Mouse (Mus musculus): ENCODE data around the gene Ctc1. TPM values are rescaled to one million over a fixed set of nuclear protein-coding genes. Genes with fewer than 3 reads are reported as not detected.

The Ctc1 gene
- polyA plus RNA-seq, 1 experiment from 2014 or later: 51.8 TPM

- Histone ChIP-seq H3K4me3 (ENCODE audit: low read depth, low read length) (peak overlapping the region; percentile 46), H3K36me3 (ENCODE audit: control insufficient read depth, insufficient read depth, low read length) (no peaks in the 10 kb centered on the region), H3K9me3 (ENCODE audit: control insufficient read depth, low read length) (no peaks in the 10 kb centered on the region), H3K27ac (ENCODE audit: low read depth, low read length) (peak overlapping the region; percentile 89), H3K9ac (replicated peaks; ENCODE audit: low read depth, low read length) (peak overlapping the region; percentile 63), H3K4me2 (ENCODE audit: low read depth, low read length) (peak overlapping the region; percentile 67), H3K27me3 (ENCODE audit: control insufficient read depth, insufficient read depth, low read length) (no peaks in the 10 kb centered on the region), H3K4me1 (ENCODE audit: control insufficient read depth, insufficient read depth, low read length) (peaks cover 12% of the 10 kb centered on the region)
- peak; percentile 60 for ATAC-seq (ENCODE audit: low read depth)
- WGBS: 1% methylated on average over 18 of the region's 18 CpGs
These were observed 3.6 kb upstream of the Ctc1 start for GRCm38 (mm10) chr11:69012071-69012601.

DNA sequence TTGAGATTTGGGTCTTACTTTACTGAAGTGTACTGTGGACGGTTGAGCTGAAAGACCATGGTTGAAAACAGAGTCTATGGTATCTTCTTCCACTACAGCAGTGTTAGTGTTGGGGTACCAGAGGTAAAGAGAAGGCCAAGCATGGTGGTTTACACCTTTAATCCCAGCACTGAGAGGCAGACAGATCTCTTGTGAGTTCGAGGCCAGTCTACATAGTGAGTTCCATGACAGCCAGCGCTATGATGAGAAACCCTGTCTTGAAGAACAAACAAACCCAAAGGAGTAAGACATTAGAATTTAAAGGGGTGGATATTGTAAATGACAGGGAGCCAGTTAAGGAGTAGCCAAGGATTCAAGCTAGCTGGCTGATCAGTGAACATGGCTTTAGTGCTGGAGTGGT lies 1.0 kb downstream of the Ctc1 start:
- peak overlapping the region; percentile 67 for H3K4me2 ChIP-seq (ENCODE audit: low read depth, low read length)
- peak overlapping the region; percentile 60 for H3K4me3 ChIP-seq (ENCODE audit: low read depth, low read length)
- ATAC-seq (ENCODE audit: low read depth): no peak
- peak overlapping the region; percentile 83 for H3K9ac ChIP-seq (replicated peaks; ENCODE audit: low read depth, low read length)
- 72% methylated on average over 3 of the region's 3 CpGs for WGBS
- no peaks in the 10 kb centered on the region for H3K36me3 ChIP-seq (ENCODE audit: control insufficient read depth, insufficient read depth, low read length)
- H3K27me3 ChIP-seq (ENCODE audit: control insufficient read depth, insufficient read depth, low read length): no peaks in the 10 kb centered on the region
- no peaks in the 10 kb centered on the region for H3K9me3 ChIP-seq (ENCODE audit: control insufficient read depth, low read length)
- peak overlapping the region; percentile 85; the same call in 1 of the 2 replicates for H3K27ac ChIP-seq (ENCODE audit: low read depth, low read length)
- H3K4me1 ChIP-seq (ENCODE audit: control insufficient read depth, insufficient read depth, low read length): peaks cover 7% of the 10 kb centered on the region

- no peak overlapping the region for H3K9ac ChIP-seq (replicated peaks; ENCODE audit: low read depth, low read length)
- no peak overlapping the region for H3K27ac ChIP-seq (ENCODE audit: low read depth, low read length)
- no peak overlapping the region for H3K4me2 ChIP-seq (ENCODE audit: low read depth, low read length)
- no peak for ATAC-seq (ENCODE audit: low read depth)
- H3K4me1 ChIP-seq (ENCODE audit: control insufficient read depth, insufficient read depth, low read length): peaks cover 7% of the 10 kb centered on the region
- H3K9me3 ChIP-seq (ENCODE audit: control insufficient read depth, low read length): no peaks in the 10 kb centered on the region
- peaks cover 33% of the 10 kb centered on the region for H3K36me3 ChIP-seq (ENCODE audit: control insufficient read depth, insufficient read depth, low read length)
- H3K4me3 ChIP-seq (ENCODE audit: low read depth, low read length): no peak overlapping the region
- H3K27me3 ChIP-seq (ENCODE audit: control insufficient read depth, insufficient read depth, low read length): no peaks in the 10 kb centered on the region
These were observed 5.0 kb downstream of the Ctc1 start for GRCm38 (mm10) chr11:69020691-69021090.

- 94% methylated on average over 3 of the region's 3 CpGs for WGBS
- H3K9me3 ChIP-seq (ENCODE audit: control insufficient read depth, low read length): no peaks in the 10 kb centered on the region
- no peaks in the 10 kb centered on the region for H3K27me3 ChIP-seq (ENCODE audit: control insufficient read depth, insufficient read depth, low read length)
- H3K4me1 ChIP-seq (ENCODE audit: control insufficient read depth, insufficient read depth, low read length): no peaks in the 10 kb centered on the region
- ATAC-seq (ENCODE audit: low read depth): no peak
- no peak overlapping the region for H3K27ac ChIP-seq (ENCODE audit: low read depth, low read length)
- H3K9ac ChIP-seq (replicated peaks; ENCODE audit: low read depth, low read length): no peak overlapping the region
- H3K36me3 ChIP-seq (ENCODE audit: control insufficient read depth, insufficient read depth, low read length): peaks cover 65% of the 10 kb centered on the region
- H3K4me2 ChIP-seq (ENCODE audit: low read depth, low read length): no peak overlapping the region
- H3K4me3 ChIP-seq (ENCODE audit: low read depth, low read length): no peak overlapping the region
These were observed 10.9 kb downstream of the Ctc1 start for GRCm38 (mm10) chr11:69026562-69026961.

DNA sequence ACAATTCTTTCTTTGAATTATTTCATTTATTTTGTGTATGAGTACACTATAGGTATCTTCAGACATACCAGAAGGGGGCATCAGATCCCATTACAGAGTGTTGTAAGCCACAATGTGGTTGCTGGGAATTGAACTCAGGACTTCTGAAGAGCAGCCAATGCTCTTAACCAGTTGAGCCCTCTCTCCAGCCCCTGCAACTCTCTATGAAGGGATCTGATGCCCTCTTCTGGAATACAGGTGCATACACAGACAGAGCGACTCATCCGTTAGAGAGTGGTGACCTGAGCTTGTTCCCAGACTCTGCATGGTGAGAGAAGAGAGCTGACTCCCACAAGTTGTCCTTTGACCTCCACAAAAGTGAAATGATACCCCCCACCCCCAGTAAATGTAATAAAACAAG lies 13.1 kb downstream of the Ctc1 start:
- ATAC-seq (ENCODE audit: low read depth): no peak
- Histone ChIP-seq H3K4me2 (ENCODE audit: low read depth, low read length) (no peak overlapping the region), H3K27me3 (ENCODE audit: control insufficient read depth, insufficient read depth, low read length) (no peaks in the 10 kb centered on the region), H3K4me3 (ENCODE audit: low read depth, low read length) (no peak overlapping the region), H3K9ac (replicated peaks; ENCODE audit: low read depth, low read length) (no peak overlapping the region), H3K4me1 (ENCODE audit: control insufficient read depth, insufficient read depth, low read length) (no peaks in the 10 kb centered on the region), H3K9me3 (ENCODE audit: control insufficient read depth, low read length) (no peaks in the 10 kb centered on the region), H3K27ac (ENCODE audit: low read depth, low read length) (no peak overlapping the region), H3K36me3 (ENCODE audit: control insufficient read depth, insufficient read depth, low read length) (peaks cover 60% of the 10 kb centered on the region)
- WGBS: 59% methylated on average over 2 of the region's 2 CpGs

DNA sequence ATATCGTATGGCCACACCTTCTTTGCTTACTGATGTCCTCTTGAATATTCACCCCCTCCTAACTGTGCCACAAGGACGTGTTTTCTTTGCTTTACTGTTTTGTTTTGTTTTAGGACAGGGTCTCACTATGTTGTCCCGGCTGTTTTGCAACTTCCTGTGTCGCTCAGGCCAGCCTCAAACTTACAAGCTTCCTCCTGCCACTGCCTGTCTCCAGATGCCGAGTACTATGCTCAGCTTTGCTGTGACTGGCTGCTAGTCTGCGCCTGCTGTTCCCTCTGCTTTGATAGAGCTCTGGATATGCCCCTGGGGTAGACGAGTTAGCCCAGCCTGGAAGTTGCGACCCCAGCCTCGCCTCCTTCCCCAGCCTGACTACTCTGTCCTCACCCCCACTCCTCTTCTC lies 17.8 kb downstream of the Ctc1 start:
- H3K9ac ChIP-seq (replicated peaks; ENCODE audit: low read depth, low read length): no peak overlapping the region
- no peaks in the 10 kb centered on the region for H3K27me3 ChIP-seq (ENCODE audit: control insufficient read depth, insufficient read depth, low read length)
- H3K36me3 ChIP-seq (ENCODE audit: control insufficient read depth, insufficient read depth, low read length): peaks cover 36% of the 10 kb centered on the region
- WGBS: 79% methylated on average over 9 of the region's 9 CpGs
- no peak overlapping the region for H3K4me3 ChIP-seq (ENCODE audit: low read depth, low read length)
- no peak for ATAC-seq (ENCODE audit: low read depth)
- no peak overlapping the region for H3K27ac ChIP-seq (ENCODE audit: low read depth, low read length)
- H3K4me1 ChIP-seq (ENCODE audit: control insufficient read depth, insufficient read depth, low read length): peaks cover 1% of the 10 kb centered on the region; the same call in 1 of the 2 replicates
- no peak overlapping the region for H3K4me2 ChIP-seq (ENCODE audit: low read depth, low read length)
- H3K9me3 ChIP-seq (ENCODE audit: control insufficient read depth, low read length): no peaks in the 10 kb centered on the region

- no peak overlapping the region for H3K4me3 ChIP-seq (ENCODE audit: low read depth, low read length)
- H3K36me3 ChIP-seq (ENCODE audit: control insufficient read depth, insufficient read depth, low read length): peaks cover 31% of the 10 kb centered on the region
- peaks cover 5% of the 10 kb centered on the region; the same call in 1 of the 2 replicates for H3K4me1 ChIP-seq (ENCODE audit: control insufficient read depth, insufficient read depth, low read length)
- no peak overlapping the region for H3K27ac ChIP-seq (ENCODE audit: low read depth, low read length)
- no peaks in the 10 kb centered on the region for H3K27me3 ChIP-seq (ENCODE audit: control insufficient read depth, insufficient read depth, low read length)
- no peak overlapping the region for H3K9ac ChIP-seq (replicated peaks; ENCODE audit: low read depth, low read length)
- no peaks in the 10 kb centered on the region for H3K9me3 ChIP-seq (ENCODE audit: control insufficient read depth, low read length)
- no peak for ATAC-seq (ENCODE audit: low read depth)
- H3K4me2 ChIP-seq (ENCODE audit: low read depth, low read length): no peak overlapping the region
- WGBS: 98% methylated on average over 3 of the region's 3 CpGs
These were observed 18.9 kb downstream of the Ctc1 start for GRCm38 (mm10) chr11:69034585-69034984.

GRCm38 (mm10) chr11:69035411-69035810 lies 19.7 kb downstream of the Ctc1 start:
- no peak overlapping the region; the same call in 1 of the 2 replicates for H3K4me2 ChIP-seq (ENCODE audit: low read depth, low read length)
- peak overlapping the region; percentile 59; the same call in 1 of the 2 replicates for H3K27ac ChIP-seq (ENCODE audit: low read depth, low read length)
- H3K9ac ChIP-seq (replicated peaks; ENCODE audit: low read depth, low read length): no peak overlapping the region
- no peak overlapping the region for H3K4me3 ChIP-seq (ENCODE audit: low read depth, low read length)
- H3K4me1 ChIP-seq (ENCODE audit: control insufficient read depth, insufficient read depth, low read length): peaks cover 5% of the 10 kb centered on the region; the same call in 1 of the 2 replicates
- WGBS: 82% methylated on average over 9 of the region's 9 CpGs
- ATAC-seq (ENCODE audit: low read depth): no peak
- H3K27me3 ChIP-seq (ENCODE audit: control insufficient read depth, insufficient read depth, low read length): no peaks in the 10 kb centered on the region
- H3K36me3 ChIP-seq (ENCODE audit: control insufficient read depth, insufficient read depth, low read length): peaks cover 26% of the 10 kb centered on the region
- H3K9me3 ChIP-seq (ENCODE audit: control insufficient read depth, low read length): no peaks in the 10 kb centered on the region

- no peak overlapping the region for H3K4me3 ChIP-seq (ENCODE audit: low read depth, low read length)
- no peaks in the 10 kb centered on the region for H3K27me3 ChIP-seq (ENCODE audit: control insufficient read depth, insufficient read depth, low read length)
- peaks cover 21% of the 10 kb centered on the region for H3K36me3 ChIP-seq (ENCODE audit: control insufficient read depth, insufficient read depth, low read length)
- H3K9me3 ChIP-seq (ENCODE audit: control insufficient read depth, low read length): no peaks in the 10 kb centered on the region
- no peak overlapping the region; the same call in 1 of the 2 replicates for H3K4me2 ChIP-seq (ENCODE audit: low read depth, low read length)
- peak overlapping the region; percentile 59; the same call in 1 of the 2 replicates for H3K27ac ChIP-seq (ENCODE audit: low read depth, low read length)
- 2% methylated on average over 8 of the region's 8 CpGs for WGBS
- ATAC-seq (ENCODE audit: low read depth): no peak
- H3K9ac ChIP-seq (replicated peaks; ENCODE audit: low read depth, low read length): no peak overlapping the region
- H3K4me1 ChIP-seq (ENCODE audit: control insufficient read depth, insufficient read depth, low read length): peaks cover 5% of the 10 kb centered on the region; the same call in 1 of the 2 replicates
These were observed 20.1 kb downstream of the Ctc1 start for GRCm38 (mm10) chr11:69035849-69036248.
